In genomic region chr17:50419966-50420365, GRCm38 (mm10) we compare ENCODE assay signal across 8 mouse cellular contexts.
DNase-seq lines count a peak whose midpoint lies in the region; ATAC-seq lines count a peak whose summit lies in the region.

No protein-coding gene starts in this region.

- H3K27me3 ChIP-seq in heart, embryonic 13.5 days (replicated peaks) = no peaks in the 10 kb centered on the region
- no peaks in the 10 kb centered on the region for H3K27me3 ChIP-seq in embryonic facial prominence, embryonic 11.5 days (ENCODE audit: control insufficient read depth, insufficient read depth, low read length)
- H3K27me3 ChIP-seq in limb, embryonic 12.5 days = no peaks in the 10 kb centered on the region

- H3K4me3 ChIP-seq in heart, embryonic 13.5 days = no peak overlapping the region
- no peak overlapping the region for H3K4me3 ChIP-seq in embryonic facial prominence, embryonic 11.5 days (ENCODE audit: low read depth, low read length)
- no peak overlapping the region for H3K4me3 ChIP-seq in limb, embryonic 12.5 days (replicated peaks)

- whole genome bisulfite sequencing in heart, embryonic 13.5 days = 85% methylated on average over 11 of the region's 12 CpGs
- WGBS in embryonic facial prominence, embryonic 11.5 days = 71% methylated on average over 10 of the region's 12 CpGs
- 87% methylated on average over 7 of the region's 12 CpGs for WGBS in limb, embryonic 12.5 days

- no peak overlapping the region for H3K27ac ChIP-seq in heart, embryonic 13.5 days (replicated peaks)
- H3K27ac ChIP-seq in embryonic facial prominence, embryonic 11.5 days (replicated peaks; ENCODE audit: low read depth, low read length) = no peak overlapping the region
- H3K27ac ChIP-seq in limb, embryonic 12.5 days = no peak overlapping the region

- H3K4me1 ChIP-seq in heart, embryonic 13.5 days = 0 out of 2 replicates have a peak, but pooled peaks cover under 1% of the 10 kb centered on the region
- no peaks in the 10 kb centered on the region for H3K4me1 ChIP-seq in embryonic facial prominence, embryonic 11.5 days (ENCODE audit: control insufficient read depth, insufficient read depth, low read length)
- H3K4me1 ChIP-seq in limb, embryonic 12.5 days (replicated peaks) = no peaks in the 10 kb centered on the region

- DNase-seq in heart, adult 9 months (ENCODE audit: low spot score in 2 of 2) = no peak
- DNase-seq in B cell, adult 2 months = peak; percentile 17 to 29
- peak; percentile 58 for DNase-seq in embryonic facial prominence, embryonic 11.5 days (ENCODE audit: low spot score)
- peak; percentile 41 for DNase-seq in skeletal muscle tissue, adult 2 months (ENCODE audit: low read depth, low spot score)
- DNase-seq in left cerebral cortex, adult 11 months (ENCODE audit: low spot score) = no peak
- DNase-seq in urinary bladder, adult 2 months (ENCODE audit: low spot score) = no peak

- H3K36me3 ChIP-seq in heart, embryonic 13.5 days = no peaks in the 10 kb centered on the region
- no peaks in the 10 kb centered on the region for H3K36me3 ChIP-seq in embryonic facial prominence, embryonic 11.5 days (replicated peaks; ENCODE audit: control insufficient read depth, insufficient read depth, low read depth, low read length)
- no peaks in the 10 kb centered on the region for H3K36me3 ChIP-seq in limb, embryonic 12.5 days

- no peak overlapping the region for H3K9ac ChIP-seq in heart, embryonic 13.5 days
- no peak overlapping the region for H3K9ac ChIP-seq in embryonic facial prominence, embryonic 11.5 days (replicated peaks; ENCODE audit: low read length)
- H3K9ac ChIP-seq in limb, embryonic 12.5 days (replicated peaks) = no peak overlapping the region

- no peak overlapping the region for H3K4me2 ChIP-seq in heart, embryonic 13.5 days
- H3K4me2 ChIP-seq in embryonic facial prominence, embryonic 11.5 days (ENCODE audit: low read depth, low read length) = no peak overlapping the region
- no peak overlapping the region for H3K4me2 ChIP-seq in limb, embryonic 12.5 days

- H3K9me3 ChIP-seq in heart, embryonic 13.5 days = 0 out of 2 replicates have a peak, but pooled peaks cover 3% of the 10 kb centered on the region
- H3K9me3 ChIP-seq in embryonic facial prominence, embryonic 11.5 days (replicated peaks; ENCODE audit: control insufficient read depth, low read length) = no peaks in the 10 kb centered on the region
- 0 out of 2 replicates have a peak, but pooled peaks cover 8% of the 10 kb centered on the region for H3K9me3 ChIP-seq in limb, embryonic 12.5 days

- ATAC-seq in heart, embryonic 13.5 days (ENCODE audit: extremely low read depth, insufficient number of reproducible peaks, low FRiP score, low TSS enrichment) = peak; percentile 79; the same call in 1 of the 2 replicates
- ATAC-seq in embryonic facial prominence, embryonic 11.5 days (replicated peaks; ENCODE audit: insufficient number of reproducible peaks, low FRiP score, low TSS enrichment, low read depth) = peak; percentile 94
- ATAC-seq in limb, embryonic 12.5 days (ENCODE audit: insufficient number of reproducible peaks, insufficient read depth, low FRiP score, low TSS enrichment, low read depth) = 0 out of 2 replicates have a peak, but pooled peaks have one; percentile 66

Comparison
In these comparisons a context has a peak if more than half of its experiments do, and no peak if none do; other contexts are left out.
1. DNase-seq: peak in B cell, adult 2 months (2 of 2), embryonic facial prominence, embryonic 11.5 days (single experiment) and skeletal muscle tissue, adult 2 months (single experiment); none in heart, adult 9 months (0 of 2), left cerebral cortex, adult 11 months (single experiment) and urinary bladder, adult 2 months (single experiment).
2. Peak in every context shown above with its lines, with median percentiles within 50 percentile points of each other: ATAC-seq.